Mouse (Mus musculus) T-helper 1 cell (primary cell): ENCODE data around the gene Gm10642.

ENCODE experiments used
- in situ Hi-C: fragments of 300-600 bp; cut with MboI, MseI; formaldehyde crosslinking; loops from one replicate; pipeline ENCODE4 v1.15.1; 2025; ENCODE audit warnings: high pct_unique_total_duplicates

Gm10642 gene

GRCm38 (mm10) chr9:70671772-70672579 lies 15.9 kb downstream of the Gm10642 start:
- in situ Hi-C loops, result no loop called here

GRCm38 (mm10) chr9:70673656-70674055 lies 17.6 kb downstream of the Gm10642 start:
- in situ Hi-C loops, result no loop called here

- in situ Hi-C loops, result no loop called here
Observed at GRCm38 (mm10) chr9:70675117-70675516, 19.1 kb downstream of the Gm10642 start.

GRCm38 (mm10) chr9:70675961-70676360 lies 19.9 kb downstream of the Gm10642 start:
- in situ Hi-C loops, result no loop called here

- in situ Hi-C loops, result no loop called here
Observed at GRCm38 (mm10) chr9:70678682-70679131, 22.7 kb downstream of the Gm10642 start, which contains the start of gene Adam10. TSS of gene Adam10 (plus strand) at chr9:70678997.

GRCm38 (mm10) chr9:70679132-70680091 lies 23.4 kb downstream of the Gm10642 start:
- in situ Hi-C loops, result no loop called here

- in situ Hi-C loops, result no loop called here
Observed at GRCm38 (mm10) chr9:70682202-70682601, 26.2 kb downstream of the Gm10642 start.

GRCm38 (mm10) chr9:70688301-70688968 lies 32.4 kb downstream of the Gm10642 start:
- in situ Hi-C loops, result no loop called here

- in situ Hi-C loops, result no loop called here
Observed at GRCm38 (mm10) chr9:70689926-70690325, 33.9 kb downstream of the Gm10642 start.

- in situ Hi-C loops, result no loop called here
Observed at GRCm38 (mm10) chr9:70690579-70690978, 34.5 kb downstream of the Gm10642 start.

- in situ Hi-C loops, result no loop called here
Observed at GRCm38 (mm10) chr9:70691772-70692693, 36.0 kb downstream of the Gm10642 start.

GRCm38 (mm10) chr9:70695723-70696122 lies 39.7 kb downstream of the Gm10642 start:
- in situ Hi-C loops, result no loop called here

GRCm38 (mm10) chr9:70698090-70698489 lies 42.0 kb downstream of the Gm10642 start:
- in situ Hi-C loops, result no loop called here

- in situ Hi-C loops, result no loop called here
Observed at GRCm38 (mm10) chr9:70703597-70704203, 47.6 kb downstream of the Gm10642 start.

GRCm38 (mm10) chr9:70706444-70706843 lies 50.4 kb downstream of the Gm10642 start:
- in situ Hi-C loops, result no loop called here
